Mouse (Mus musculus) testis, adult 2 months (tissue): ENCODE measurements around the gene Phkb.

Experiments used
- CTCF ChIP-seq: fragments of 200-500 bp; IDR thresholded peaks from 2 replicates; pipeline ENCODE4 v1.5.1; 2012; ENCODE audit warnings: low read depth, mild to moderate bottlenecking, inconsistent platforms, low read length, moderate library complexity; ENCODE audit not compliant: control insufficient read depth, insufficient read depth, insufficient replicate concordance
- POLR2A ChIP-seq: fragments of 200-500 bp; IDR thresholded peaks from 2 replicates; pipeline ENCODE4 v1.6.1; 2012; ENCODE audit warnings: low read depth, mild to moderate bottlenecking, inconsistent platforms, low read length, moderate library complexity; ENCODE audit not compliant: control insufficient read depth

DNA sequence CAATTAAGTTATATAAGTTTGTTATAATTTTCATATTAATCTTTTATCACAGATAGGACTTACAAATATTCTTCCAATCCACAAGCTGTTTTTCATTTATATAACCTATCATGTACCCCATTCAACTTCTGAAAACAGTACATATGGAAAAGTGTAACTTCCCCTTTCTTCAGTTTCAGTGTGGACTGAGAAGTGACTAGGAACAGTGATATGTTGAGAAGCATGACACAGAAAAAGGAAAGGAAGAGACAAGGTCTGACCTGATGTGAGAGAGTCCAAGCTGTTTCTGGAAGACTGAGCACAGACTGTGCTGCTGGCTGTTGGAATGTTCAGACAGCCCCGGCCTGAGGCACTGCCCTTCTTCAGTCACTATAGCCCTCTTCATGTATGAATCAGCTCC lies 40.6 kb upstream of the Phkb start:
- TF ChIP-seq CTCF (no peak), POLR2A (no peak)
